Mouse (Mus musculus): ENCODE measurements around the gene Ssc5d.

DNA sequence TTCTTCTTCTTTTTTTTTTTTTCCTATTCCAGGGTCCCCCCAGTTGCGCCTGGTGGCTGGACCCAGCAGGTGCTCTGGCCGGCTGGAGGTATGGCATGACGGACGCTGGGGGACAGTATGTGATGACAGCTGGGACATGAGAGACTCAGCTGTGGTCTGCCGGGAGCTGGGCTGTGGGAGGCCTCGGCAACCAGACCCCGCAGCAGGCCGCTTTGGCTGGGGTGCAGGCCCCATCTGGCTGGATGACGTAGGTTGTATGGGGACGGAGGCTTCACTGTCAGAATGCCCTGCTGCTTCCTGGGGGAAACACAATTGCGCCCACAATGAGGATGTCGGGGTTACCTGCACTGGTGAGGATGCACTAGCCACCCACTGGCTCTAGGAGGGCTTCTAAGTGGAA is 7.5 kb downstream of the Ssc5d start:
- no peak for TF ChIP-seq CTCF (IDR thresholded peaks at IDR 0.05; ENCODE audit: low read depth)
- no peak for TF ChIP-seq EP300 (IDR thresholded peaks at IDR 0.05; ENCODE audit: low read depth)

Measured in liver, embryonic 14.5 days (tissue).